Mouse (Mus musculus) intestine, postnatal 0 days (tissue): Measurements from ENCODE around the gene Furin. TPM values are rescaled to one million over a fixed set of nuclear protein-coding genes. Genes with fewer than 3 reads are reported as not detected.

Experiments
- ATAC-seq: fragments of 200-750 bp; cut with Nextera tagmentation; 2 replicates; pipeline ENCODE4 v1.8.0; 2017; ENCODE audit warnings: mild to moderate bottlenecking, moderate TSS enrichment, moderate library complexity
- H3K27ac ChIP-seq: fragments of 300-500 bp; sonication (generic); 2 replicates; pipeline ENCODE4 v1.5.1; 2014; ENCODE audit warnings: mild to moderate bottlenecking, low read depth, low read length, moderate library complexity
- H3K27me3 ChIP-seq: fragments of 300-500 bp; sonication (generic); replicated peaks from 2 replicates; pipeline ENCODE4 v1.6.1; 2014; ENCODE audit warnings: low read length, mixed read lengths; ENCODE audit not compliant: control insufficient read depth, insufficient read depth
- H3K36me3 ChIP-seq: fragments of 300-500 bp; sonication (generic); 2 replicates; pipeline ENCODE4 v1.6.1; 2014; ENCODE audit warnings: mild to moderate bottlenecking, moderate library complexity; ENCODE audit not compliant: control insufficient read depth, insufficient read depth
- H3K4me1 ChIP-seq: fragments of 300-500 bp; sonication (generic); replicated peaks from 2 replicates; pipeline ENCODE4 v1.6.1; 2014; ENCODE audit warnings: antibody characterized with exemption, low read length, mixed read lengths; ENCODE audit not compliant: control insufficient read depth, insufficient read depth
- H3K4me2 ChIP-seq: fragments of 300-500 bp; sonication (generic); replicated peaks from 2 replicates; pipeline ENCODE4 v1.6.1; 2014; ENCODE audit warnings: low read depth, mild to moderate bottlenecking, moderate library complexity
- H3K4me3 ChIP-seq: fragments of 300-500 bp; sonication (generic); 2 replicates; pipeline ENCODE4 v1.5.1; 2014; ENCODE audit warnings: low read depth, low read length
- H3K9ac ChIP-seq: fragments of 300-500 bp; sonication (generic); 2 replicates; pipeline ENCODE4 v1.6.1; 2014; ENCODE audit warnings: mild to moderate bottlenecking, low read depth, low read length
- H3K9me3 ChIP-seq: fragments of 300-500 bp; sonication (generic); 2 replicates; pipeline ENCODE4 v1.6.1; 2016; ENCODE audit warnings: mixed run types; ENCODE audit not compliant: control insufficient read depth
- CTCF ChIP-seq: sonication (generic); IDR thresholded peaks from 2 replicates; pipeline ENCODE4 v1.5.1; 2016; ENCODE audit warnings: low read depth, mild to moderate bottlenecking, control low read depth, antibody characterized with exemption, moderate library complexity
- WGBS: fragments of 180-500 bp; shearing (Covaris S2); extraction: QIAGEN DNeasy Blood & Tissue Kit; methylation state at CpG from one replicate; pipeline ENCODE4 v1.1.7; 2014; 5-methylcytosine and 5-hydroxymethylcytosine counted together
- polyA plus RNA-seq: library from polyadenylated mRNA; unstranded; fragments of >200 nt; fragmentation: Nextera tagmentation; extraction: Ambion mirVana; gene quantifications from 2 replicates; pipeline ENCODE4 v1.2.1, GENCODE M21; 2015

Gene Furin
- polyA plus RNA-seq, 1 experiment from 2014 or later = 26.4 TPM

GRCm38 (mm10) chr7:80404101-80404894 lies 938 bp downstream of the Furin start:
- Histone ChIP-seq H3K4me3 (no peak overlapping the region), H3K9me3 (no peaks in the 10 kb centered on the region), H3K27me3 (no peaks in the 10 kb centered on the region), H3K9ac (no peak overlapping the region), H3K4me1 (peaks cover 5% of the 10 kb centered on the region; the same call in 1 of the 2 replicates), H3K27ac (no peak overlapping the region), H3K36me3 (no peaks in the 10 kb centered on the region), H3K4me2 (no peak overlapping the region)
- TF ChIP-seq CTCF = no peak
- WGBS = 48% methylated on average over 7 of the region's 7 CpGs
- ATAC-seq = no peak

GRCm38 (mm10) chr7:80403551-80403950 lies 1.7 kb downstream of the Furin start:
- Histone ChIP-seq H3K9me3 (no peaks in the 10 kb centered on the region), H3K4me3 (peak overlapping the region; percentile 90; the same call in 1 of the 2 replicates), H3K27ac (0 out of 2 replicates have a peak overlapping the region, but pooled peaks have one; percentile 99), H3K36me3 (no peaks in the 10 kb centered on the region), H3K9ac (peak overlapping the region; percentile 100; the same call in 1 of the 2 replicates), H3K4me1 (peaks cover 5% of the 10 kb centered on the region; the same call in 1 of the 2 replicates), H3K4me2 (peak overlapping the region; percentile 89; the same call in 1 of the 2 replicates), H3K27me3 (no peaks in the 10 kb centered on the region)
- WGBS = 46% methylated on average over 9 of the region's 9 CpGs
- TF ChIP-seq CTCF = no peak
- no peak for ATAC-seq

- 1% methylated on average over 65 of the region's 92 CpGs for WGBS
- H3K9ac ChIP-seq = peak overlapping the region; percentile 100
- H3K4me3 ChIP-seq = peak overlapping the region; percentile 90
- H3K9me3 ChIP-seq = no peaks in the 10 kb centered on the region
- H3K4me1 ChIP-seq = peaks cover 5% of the 10 kb centered on the region; the same call in 1 of the 2 replicates
- ATAC-seq = peak; percentile 67
- H3K27ac ChIP-seq = peak overlapping the region; percentile 99
- no peaks in the 10 kb centered on the region for H3K27me3 ChIP-seq
- no peak for TF ChIP-seq CTCF
- H3K4me2 ChIP-seq = peak overlapping the region; percentile 89
- H3K36me3 ChIP-seq = peaks cover 6% of the 10 kb centered on the region; the same call in 1 of the 2 replicates
These were observed 2.5 kb downstream of the Furin start for GRCm38 (mm10) chr7:80402651-80403321.

- peak; percentile 64 for ATAC-seq
- H3K4me2 ChIP-seq = peak overlapping the region; percentile 89
- H3K9ac ChIP-seq = peak overlapping the region; percentile 100
- H3K4me1 ChIP-seq = peaks cover 5% of the 10 kb centered on the region; the same call in 1 of the 2 replicates
- no peaks in the 10 kb centered on the region for H3K9me3 ChIP-seq
- peaks cover 11% of the 10 kb centered on the region for H3K36me3 ChIP-seq
- no peak for TF ChIP-seq CTCF
- no peaks in the 10 kb centered on the region for H3K27me3 ChIP-seq
- peak overlapping the region; percentile 90 for H3K4me3 ChIP-seq
- WGBS = under 1% methylated on average over 90 of the region's 102 CpGs
- peak overlapping the region; percentile 99 for H3K27ac ChIP-seq
These were observed 3.2 kb downstream of the Furin start for GRCm38 (mm10) chr7:80401860-80402641.

- 21% methylated on average over 5 of the region's 5 CpGs for WGBS
- ATAC-seq = no peak
These were observed 4.0 kb downstream of the Furin start for GRCm38 (mm10) chr7:80401041-80401859.

More at GRCm38 (mm10) chr7:80401041-80401859, 4.0 kb downstream of the Furin start:
- H3K9ac ChIP-seq = peak overlapping the region; percentile 100
- peak overlapping the region; percentile 99 for H3K27ac ChIP-seq
- no peaks in the 10 kb centered on the region for H3K27me3 ChIP-seq
- TF ChIP-seq CTCF = no peak
- peaks cover 5% of the 10 kb centered on the region; the same call in 1 of the 2 replicates for H3K4me1 ChIP-seq
- peak overlapping the region; percentile 90 for H3K4me3 ChIP-seq
- peaks cover 19% of the 10 kb centered on the region for H3K36me3 ChIP-seq
- peak overlapping the region; percentile 89 for H3K4me2 ChIP-seq
- no peaks in the 10 kb centered on the region for H3K9me3 ChIP-seq
